Mouse (Mus musculus) stomach, postnatal 0 days (tissue): ENCODE results near the gene Lrrc41.

ENCODE experiments used
- CTCF ChIP-seq: IDR thresholded peaks from 2 replicates; pipeline ENCODE4 v1.5.1; 2016; ENCODE audit warnings: antibody characterized with exemption, low read depth, mild to moderate bottlenecking, moderate library complexity
- EP300 ChIP-seq: optimal IDR thresholded peaks from 2 replicates; pipeline ENCODE3; 2016; ENCODE audit warnings: antibody characterized with exemption

DNA sequence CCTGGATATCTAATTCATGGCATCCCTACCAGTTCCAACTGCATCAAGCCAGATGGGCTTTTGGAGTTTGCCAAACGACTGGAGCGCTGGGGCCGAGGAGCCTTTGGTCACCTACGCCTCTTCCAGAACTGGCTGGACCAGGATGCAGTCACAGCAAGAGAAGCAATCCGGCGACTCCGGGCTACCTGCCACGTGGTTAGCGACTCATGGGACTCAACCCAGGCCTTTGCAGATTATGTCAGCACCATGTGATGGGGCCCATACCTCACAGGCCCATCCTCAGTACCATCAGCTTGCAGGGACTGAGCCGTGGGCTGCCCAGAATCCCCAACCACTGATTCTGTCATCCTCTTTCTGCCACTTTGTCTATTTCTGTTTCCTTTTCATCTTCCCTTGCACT lies 21.2 kb downstream of the Lrrc41 start:
- TF ChIP-seq CTCF (no peak), EP300 (no peak)
